Mouse (Mus musculus): ENCODE measurements around the gene Jam3. TPM values are rescaled to one million over a fixed set of nuclear protein-coding genes. Genes with fewer than 3 reads are reported as not detected.
"Not testable (repeated sequence)": the region's sequence is repeated elsewhere in the genome, so short reads cannot be mapped to it uniquely, and the experiment has no call there.

Gene Jam3
- polyA plus RNA-seq, 1 experiment from 2014 or later = 163 TPM

DNA sequence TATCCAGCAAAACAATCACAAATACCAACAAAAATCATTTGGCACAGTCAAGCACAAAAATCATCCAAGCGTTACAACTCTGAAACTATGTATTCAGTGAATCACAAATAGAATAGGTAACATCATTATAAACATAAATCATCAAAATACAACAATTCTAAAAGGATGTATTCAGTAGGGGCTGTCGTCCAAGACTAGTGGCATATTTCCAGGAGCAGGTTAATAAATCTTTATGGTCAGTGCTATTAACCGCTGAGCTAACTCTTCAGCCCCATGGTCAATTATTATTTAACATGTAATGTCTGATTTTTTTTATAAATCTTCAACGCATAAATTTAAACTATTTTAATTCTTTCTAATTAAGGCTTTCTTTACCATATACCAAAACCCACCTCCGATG lies 8.4 kb upstream of the Jam3 start:
- H3K9me3 ChIP-seq (ENCODE audit: control insufficient read depth, low read length); H3K9ac ChIP-seq (ENCODE audit: low read depth, low read length); H3K36me3 ChIP-seq (ENCODE audit: control insufficient read depth, insufficient read depth, low read length); H3K4me2 ChIP-seq (replicated peaks; ENCODE audit: low read depth, low read length); H3K4me1 ChIP-seq (replicated peaks; ENCODE audit: control insufficient read depth, insufficient read depth, low read length); H3K27me3 ChIP-seq (ENCODE audit: control insufficient read depth, insufficient read depth, low read length); H3K4me3 ChIP-seq (ENCODE audit: low read depth, low read length); H3K27ac ChIP-seq (ENCODE audit: low read depth, low read length); ATAC-seq (ENCODE audit: low FRiP score); DNase-seq (ENCODE audit: low spot score): not testable (repeated sequence)
- 85% methylated on average over 5 of the region's 5 CpGs for WGBS

DNA sequence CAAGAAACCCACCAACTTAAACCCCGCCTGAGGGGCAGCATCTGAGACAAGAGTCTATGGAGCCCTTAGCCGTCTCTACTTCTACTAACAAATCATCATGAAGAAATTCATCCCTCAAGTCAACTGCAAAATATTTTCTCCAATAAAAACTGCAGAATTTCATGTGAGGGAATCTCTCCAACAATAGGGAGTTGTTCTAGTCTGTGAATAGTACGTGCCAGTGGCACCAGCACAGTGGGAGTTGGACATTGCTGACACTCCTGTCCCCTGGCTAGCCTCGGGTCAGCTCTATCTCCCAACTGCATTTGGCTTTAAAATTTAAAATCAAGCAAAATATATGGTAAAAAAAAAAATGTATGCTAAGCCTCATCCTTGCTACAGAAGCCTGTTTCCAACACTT lies 1.4 kb downstream of the Jam3 start:
- 45% methylated on average over 4 of the region's 4 CpGs for WGBS
- Histone ChIP-seq H3K27ac (ENCODE audit: low read depth, low read length) (no peak overlapping the region), H3K36me3 (ENCODE audit: control insufficient read depth, insufficient read depth, low read length) (no peaks in the 10 kb centered on the region), H3K9me3 (ENCODE audit: control insufficient read depth, low read length) (no peaks in the 10 kb centered on the region), H3K4me3 (ENCODE audit: low read depth, low read length) (peak overlapping the region; percentile 80), H3K4me2 (replicated peaks; ENCODE audit: low read depth, low read length) (peak overlapping the region; percentile 59), H3K9ac (ENCODE audit: low read depth, low read length) (peak overlapping the region; percentile 70), H3K4me1 (replicated peaks; ENCODE audit: control insufficient read depth, insufficient read depth, low read length) (peaks cover 5% of the 10 kb centered on the region), H3K27me3 (ENCODE audit: control insufficient read depth, insufficient read depth, low read length) (no peaks in the 10 kb centered on the region)
- ATAC-seq (ENCODE audit: low FRiP score) (no peak), DNase-seq (ENCODE audit: low spot score) (no peak)

DNA sequence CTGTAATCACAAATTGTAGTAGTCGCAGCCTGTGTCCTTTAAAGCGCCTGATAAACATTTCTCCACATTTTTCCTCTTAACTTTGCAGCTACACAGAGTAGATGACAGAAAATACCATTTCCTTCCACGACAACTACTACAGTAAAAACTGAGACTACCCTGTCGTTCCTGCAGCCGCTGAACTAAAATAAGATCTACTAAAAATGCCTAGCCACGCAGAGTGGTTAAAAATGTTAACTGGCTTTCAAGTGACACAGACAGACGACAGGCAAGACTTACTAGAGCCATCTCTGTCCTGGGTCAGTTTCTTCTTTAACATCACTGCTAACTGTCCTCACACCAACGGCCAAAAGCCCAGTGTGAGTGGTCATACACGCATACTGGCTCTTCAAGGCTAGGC lies 5.4 kb downstream of the Jam3 start:
- H3K36me3 ChIP-seq (ENCODE audit: control insufficient read depth, insufficient read depth, low read length) = no peaks in the 10 kb centered on the region
- no peak for DNase-seq (ENCODE audit: low spot score)
- 57% methylated on average over 9 of the region's 9 CpGs for WGBS
- no peaks in the 10 kb centered on the region for H3K27me3 ChIP-seq (ENCODE audit: control insufficient read depth, insufficient read depth, low read length)
- H3K4me2 ChIP-seq (replicated peaks; ENCODE audit: low read depth, low read length) = peak overlapping the region; percentile 27; the same call in 1 of the 2 replicates
- no peak for ATAC-seq (ENCODE audit: low FRiP score)
- H3K4me1 ChIP-seq (replicated peaks; ENCODE audit: control insufficient read depth, insufficient read depth, low read length) = peaks cover 10% of the 10 kb centered on the region
- no peaks in the 10 kb centered on the region for H3K9me3 ChIP-seq (ENCODE audit: control insufficient read depth, low read length)
- H3K27ac ChIP-seq (ENCODE audit: low read depth, low read length) = no peak overlapping the region
- H3K9ac ChIP-seq (ENCODE audit: low read depth, low read length) = no peak overlapping the region
- no peak overlapping the region for H3K4me3 ChIP-seq (ENCODE audit: low read depth, low read length)

GRCm38 (mm10) chr9:27148631-27149471 lies 6.4 kb downstream of the Jam3 start:
- WGBS = 24% methylated on average over 18 of the region's 18 CpGs
- no peaks in the 10 kb centered on the region for H3K36me3 ChIP-seq (ENCODE audit: control insufficient read depth, insufficient read depth, low read length)
- no peaks in the 10 kb centered on the region for H3K9me3 ChIP-seq (ENCODE audit: control insufficient read depth, low read length)
- no peaks in the 10 kb centered on the region for H3K27me3 ChIP-seq (ENCODE audit: control insufficient read depth, insufficient read depth, low read length)
- H3K4me2 ChIP-seq (replicated peaks; ENCODE audit: low read depth, low read length) = peak overlapping the region; percentile 27
- H3K9ac ChIP-seq (ENCODE audit: low read depth, low read length) = 0 out of 2 replicates have a peak overlapping the region, but pooled peaks have one; percentile 15
- peak overlapping the region; percentile 80 for H3K27ac ChIP-seq (ENCODE audit: low read depth, low read length)
- H3K4me1 ChIP-seq (replicated peaks; ENCODE audit: control insufficient read depth, insufficient read depth, low read length) = peaks cover 9% of the 10 kb centered on the region
- peak; percentile 68 for DNase-seq (ENCODE audit: low spot score)
- H3K4me3 ChIP-seq (ENCODE audit: low read depth, low read length) = no peak overlapping the region
- peak; percentile 89 for ATAC-seq (ENCODE audit: low FRiP score)

GRCm38 (mm10) chr9:27147946-27148345 lies 7.3 kb downstream of the Jam3 start:
- Histone ChIP-seq H3K4me1 (replicated peaks; ENCODE audit: control insufficient read depth, insufficient read depth, low read length) (peaks cover 8% of the 10 kb centered on the region), H3K36me3 (ENCODE audit: control insufficient read depth, insufficient read depth, low read length) (no peaks in the 10 kb centered on the region), H3K4me3 (ENCODE audit: low read depth, low read length) (no peak overlapping the region), H3K4me2 (replicated peaks; ENCODE audit: low read depth, low read length) (no peak overlapping the region), H3K27ac (ENCODE audit: low read depth, low read length) (no peak overlapping the region), H3K9me3 (ENCODE audit: control insufficient read depth, low read length) (no peaks in the 10 kb centered on the region), H3K27me3 (ENCODE audit: control insufficient read depth, insufficient read depth, low read length) (no peaks in the 10 kb centered on the region), H3K9ac (ENCODE audit: low read depth, low read length) (no peak overlapping the region)
- 88% methylated on average over 8 of the region's 8 CpGs for WGBS
- DNase-seq (ENCODE audit: low spot score) (no peak), ATAC-seq (ENCODE audit: low FRiP score) (no peak)

- Histone ChIP-seq H3K27me3 (ENCODE audit: control insufficient read depth, insufficient read depth, low read length) (no peaks in the 10 kb centered on the region), H3K9ac (ENCODE audit: low read depth, low read length) (no peak overlapping the region), H3K4me3 (ENCODE audit: low read depth, low read length) (no peak overlapping the region), H3K36me3 (ENCODE audit: control insufficient read depth, insufficient read depth, low read length) (peaks cover 2% of the 10 kb centered on the region; the same call in 1 of the 2 replicates), H3K27ac (ENCODE audit: low read depth, low read length) (no peak overlapping the region), H3K9me3 (ENCODE audit: control insufficient read depth, low read length) (no peaks in the 10 kb centered on the region), H3K4me2 (replicated peaks; ENCODE audit: low read depth, low read length) (no peak overlapping the region), H3K4me1 (replicated peaks; ENCODE audit: control insufficient read depth, insufficient read depth, low read length) (peaks cover 8% of the 10 kb centered on the region)
- WGBS = 97% methylated on average over 2 of the region's 2 CpGs
- ATAC-seq (ENCODE audit: low FRiP score) (no peak), DNase-seq (ENCODE audit: low spot score) (no peak)
Measured at GRCm38 (mm10) chr9:27146826-27147225, 8.4 kb downstream of the Jam3 start.

DNA sequence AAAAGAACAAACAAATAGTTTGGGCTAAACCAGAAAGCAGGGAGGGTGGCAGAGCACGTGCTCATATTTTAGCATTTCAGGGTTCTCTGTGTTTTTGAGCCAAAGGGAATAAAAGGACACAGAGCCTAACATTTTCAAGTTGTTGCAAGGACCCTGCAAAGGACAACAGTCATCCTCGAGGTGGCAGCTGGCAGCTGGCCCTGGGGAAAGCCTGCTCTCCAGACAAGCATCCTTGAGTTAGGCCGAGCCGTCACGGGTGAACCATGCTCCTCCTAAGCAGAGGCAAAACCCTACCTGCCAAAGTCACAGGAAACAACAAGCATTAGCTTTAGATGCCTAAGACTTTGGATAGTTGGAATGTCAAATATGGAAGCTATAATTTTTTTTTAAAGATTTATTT lies 10.2 kb downstream of the Jam3 start:
- no peak for ATAC-seq (ENCODE audit: low FRiP score)
- H3K9ac ChIP-seq (ENCODE audit: low read depth, low read length) = no peak overlapping the region
- H3K36me3 ChIP-seq (ENCODE audit: control insufficient read depth, insufficient read depth, low read length) = peaks cover 6% of the 10 kb centered on the region; the same call in 1 of the 2 replicates

DNA sequence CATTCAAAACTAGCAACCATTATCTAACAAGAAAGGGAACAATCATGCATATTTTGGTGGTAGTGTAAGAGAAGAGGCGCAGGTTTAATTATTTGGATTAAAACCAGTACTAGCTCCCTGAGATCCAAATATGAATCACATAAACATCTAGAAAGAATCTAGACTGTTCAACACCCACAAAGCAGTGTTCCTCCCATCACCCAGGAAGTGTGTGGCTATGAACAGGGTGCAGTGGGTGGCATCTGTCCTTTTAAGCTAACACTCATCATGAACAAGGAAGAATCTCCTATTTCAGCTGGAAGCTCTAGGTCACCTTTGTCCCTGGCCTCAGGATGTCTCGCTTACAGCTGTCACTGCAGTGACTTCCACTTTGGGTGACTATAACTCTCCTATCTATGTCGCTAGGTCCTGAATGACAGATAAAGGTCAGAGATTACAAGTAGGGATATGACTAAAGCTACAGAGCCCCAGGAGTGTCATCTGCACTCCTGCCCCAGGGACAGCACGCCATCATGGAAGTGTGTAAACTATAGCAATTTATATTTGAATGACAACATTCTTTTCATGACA lies 10.9 kb downstream of the Jam3 start:
- Histone ChIP-seq H3K27ac (ENCODE audit: low read depth, low read length) (no peak overlapping the region), H3K4me2 (replicated peaks; ENCODE audit: low read depth, low read length) (no peak overlapping the region), H3K27me3 (ENCODE audit: control insufficient read depth, insufficient read depth, low read length) (no peaks in the 10 kb centered on the region), H3K4me3 (ENCODE audit: low read depth, low read length) (no peak overlapping the region), H3K9me3 (ENCODE audit: control insufficient read depth, low read length) (no peaks in the 10 kb centered on the region), H3K9ac (ENCODE audit: low read depth, low read length) (no peak overlapping the region), H3K36me3 (ENCODE audit: control insufficient read depth, insufficient read depth, low read length) (peaks cover 6% of the 10 kb centered on the region; the same call in 1 of the 2 replicates), H3K4me1 (replicated peaks; ENCODE audit: control insufficient read depth, insufficient read depth, low read length) (peaks cover 8% of the 10 kb centered on the region)
- DNase-seq (ENCODE audit: low spot score) (no peak), ATAC-seq (ENCODE audit: low FRiP score) (no peak)
- WGBS = 89% methylated on average over 4 of the region's 4 CpGs

More for the DNA sequence above, 10.2 kb downstream of the Jam3 start:
- no peak overlapping the region for H3K4me3 ChIP-seq (ENCODE audit: low read depth, low read length)
- H3K4me1 ChIP-seq (replicated peaks; ENCODE audit: control insufficient read depth, insufficient read depth, low read length) = peaks cover 8% of the 10 kb centered on the region
- H3K4me2 ChIP-seq (replicated peaks; ENCODE audit: low read depth, low read length) = no peak overlapping the region
- DNase-seq (ENCODE audit: low spot score) = no peak
- 86% methylated on average over 5 of the region's 5 CpGs for WGBS
- H3K27ac ChIP-seq (ENCODE audit: low read depth, low read length) = no peak overlapping the region
- H3K27me3 ChIP-seq (ENCODE audit: control insufficient read depth, insufficient read depth, low read length) = no peaks in the 10 kb centered on the region
- no peaks in the 10 kb centered on the region for H3K9me3 ChIP-seq (ENCODE audit: control insufficient read depth, low read length)

All from hindbrain, embryonic 11.5 days (tissue).